Mouse (Mus musculus) lung, postnatal 25 days (tissue): ENCODE results near the gene Tbc1d22a.

ENCODE experiments used
- DNase-seq: peaks from one replicate; pipeline ENCODE4 v3.0.0; 2022; ENCODE audit warnings: low spot score

The Tbc1d22a gene

GRCm38 (mm10) chr15:86404866-86405265, 190.6 kb downstream of the Tbc1d22a start:
- no peak for DNase-seq

- peak; percentile 47 for DNase-seq
Observed at GRCm38 (mm10) chr15:86405527-86405926, 191.3 kb downstream of the Tbc1d22a start.

GRCm38 (mm10) chr15:86409352-86409751, 195.1 kb downstream of the Tbc1d22a start:
- DNase-seq = peak; percentile 7

- DNase-seq = no peak
Observed at GRCm38 (mm10) chr15:86411532-86412080, 197.3 kb downstream of the Tbc1d22a start.

GRCm38 (mm10) chr15:86415951-86416350, 201.7 kb downstream of the Tbc1d22a start:
- DNase-seq = no peak

- DNase-seq = no peak
Observed at GRCm38 (mm10) chr15:86418436-86418835, 204.2 kb downstream of the Tbc1d22a start.

- DNase-seq = no peak
Observed at GRCm38 (mm10) chr15:86419620-86420019, 205.4 kb downstream of the Tbc1d22a start.

- no peak for DNase-seq
Observed at GRCm38 (mm10) chr15:86422858-86423257, 208.6 kb downstream of the Tbc1d22a start.

- DNase-seq = no peak
Observed at GRCm38 (mm10) chr15:86423884-86424283, 209.6 kb downstream of the Tbc1d22a start.

- no peak for DNase-seq
Observed at GRCm38 (mm10) chr15:86424971-86425370, 210.7 kb downstream of the Tbc1d22a start.

GRCm38 (mm10) chr15:86426364-86427000, 212.2 kb downstream of the Tbc1d22a start:
- no peak for DNase-seq

- peak; percentile 14 for DNase-seq
Observed at GRCm38 (mm10) chr15:86427439-86427838, 213.2 kb downstream of the Tbc1d22a start.

- DNase-seq = no peak
Observed at GRCm38 (mm10) chr15:86428496-86428895, 214.2 kb downstream of the Tbc1d22a start.

- DNase-seq = no peak
Observed at GRCm38 (mm10) chr15:86429766-86430335, 215.6 kb downstream of the Tbc1d22a start.

GRCm38 (mm10) chr15:86431539-86432080, 217.4 kb downstream of the Tbc1d22a start:
- DNase-seq = no peak

GRCm38 (mm10) chr15:86432791-86433190, 218.5 kb downstream of the Tbc1d22a start:
- no peak for DNase-seq

GRCm38 (mm10) chr15:86433378-86433777, 219.1 kb downstream of the Tbc1d22a start:
- no peak for DNase-seq

- no peak for DNase-seq
Observed at GRCm38 (mm10) chr15:86434241-86434640, 220.0 kb downstream of the Tbc1d22a start.

- no peak for DNase-seq
Observed at GRCm38 (mm10) chr15:86437346-86437745, 223.1 kb downstream of the Tbc1d22a start.

GRCm38 (mm10) chr15:86439015-86439796, 224.9 kb downstream of the Tbc1d22a start:
- no peak for DNase-seq

- DNase-seq = no peak
Observed at GRCm38 (mm10) chr15:86444271-86444670, 230.0 kb downstream of the Tbc1d22a start.

GRCm38 (mm10) chr15:86446064-86446463, 231.8 kb downstream of the Tbc1d22a start:
- no peak for DNase-seq

GRCm38 (mm10) chr15:86447251-86447650, 233.0 kb downstream of the Tbc1d22a start:
- DNase-seq = no peak
